Mouse (Mus musculus) kidney, postnatal 14 days (tissue): ENCODE measurements at regions not wholly inside any gene's neighbourhood (a gene's known extent, or its start where the extent isn't known, plus 50 kb on each side); places are given as distances from the start of the nearest gene placed in this dataset.

Source experiments
- DNase-seq: peaks from one replicate; pipeline ENCODE4 v3.0.0; 2022; ENCODE audit warnings: mixed read lengths

DNA sequence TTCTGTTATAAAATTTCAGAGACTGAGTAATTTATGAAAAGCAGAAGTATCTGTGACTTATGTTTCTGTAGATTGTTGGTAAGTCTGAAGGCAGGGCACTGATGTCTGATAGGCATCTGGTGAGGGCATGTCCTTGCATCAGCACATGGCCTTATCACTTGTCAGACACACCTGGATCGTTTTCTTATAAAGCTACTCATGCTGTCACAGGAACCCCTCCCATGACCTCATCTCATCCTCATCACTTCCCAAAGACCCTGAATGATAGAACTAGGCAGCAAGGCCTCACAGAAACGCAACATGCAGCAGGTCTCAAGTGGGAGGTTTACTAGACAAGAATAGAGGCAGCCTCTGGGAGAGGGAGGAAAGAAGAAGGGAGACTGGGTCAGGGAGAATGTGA is 107.0 kb upstream of the Sall1 start:
- no peak for DNase-seq

- DNase-seq, result peak; percentile 35
Observed at GRCm38 (mm10) chr8:89141529-89142235, 97.7 kb upstream of the Sall1 start.

DNA sequence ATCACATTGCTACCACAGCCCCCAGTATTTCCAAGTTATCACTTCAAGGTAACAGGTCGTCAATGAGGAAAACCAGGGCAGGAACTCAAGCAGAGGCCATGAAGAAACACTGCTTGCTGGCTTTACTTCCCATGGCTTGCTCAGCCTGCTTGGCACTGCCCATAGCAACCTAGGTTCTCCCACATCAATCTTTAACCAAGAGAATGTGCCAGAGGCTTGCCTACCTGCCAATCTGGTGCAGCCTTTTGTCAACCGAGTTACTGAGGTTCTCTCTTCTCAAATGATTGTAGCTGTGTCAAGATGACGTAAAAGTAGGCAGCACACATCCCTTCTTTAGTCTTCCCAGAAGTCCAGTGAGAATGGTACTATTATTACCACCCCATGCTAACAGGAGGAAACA is 95.9 kb upstream of the Sall1 start:
- DNase-seq, result no peak

- no peak for DNase-seq
Observed at GRCm38 (mm10) chr8:89138416-89139125, 94.6 kb upstream of the Sall1 start.

GRCm38 (mm10) chr8:89134581-89135484 is 90.9 kb upstream of the Sall1 start:
- no peak for DNase-seq

DNA sequence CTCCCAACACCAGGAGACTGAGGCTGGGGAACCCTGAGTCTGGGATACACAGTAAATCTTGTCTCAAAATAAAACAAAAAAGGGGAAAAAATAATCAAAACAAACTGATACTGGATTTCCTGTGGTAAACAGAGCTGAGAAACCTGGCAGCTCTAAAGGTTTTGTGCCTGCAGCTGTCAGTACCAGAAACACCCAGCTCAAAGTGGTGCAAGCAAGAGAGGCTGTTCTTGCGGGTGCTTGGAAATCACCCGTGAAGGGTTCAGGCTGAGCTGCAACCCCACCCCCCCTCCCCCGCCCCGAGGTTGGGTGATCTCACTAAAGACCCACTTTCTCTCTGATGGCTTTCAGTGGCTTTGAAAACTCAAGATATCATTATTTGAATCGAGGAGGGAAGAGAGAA is 90.1 kb upstream of the Sall1 start:
- no peak for DNase-seq

DNA sequence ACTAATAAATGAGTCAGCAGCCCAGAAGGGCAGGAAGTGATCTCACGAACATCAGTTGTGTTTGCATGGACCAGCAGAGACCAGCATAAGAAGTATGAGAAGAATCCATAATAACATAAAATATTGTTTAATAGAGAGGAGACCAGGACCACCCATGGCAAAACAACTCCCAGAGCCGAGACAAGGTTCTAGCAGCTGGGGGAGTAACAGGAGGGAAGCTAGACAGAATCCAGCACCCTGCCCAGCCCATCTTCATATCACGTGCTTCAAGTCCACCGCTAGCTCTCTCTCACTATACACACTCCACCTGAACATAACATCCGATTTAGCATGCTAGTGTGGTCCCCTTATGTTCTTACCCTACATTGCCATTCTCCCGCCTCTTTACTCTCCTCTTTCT is 77.1 kb upstream of the Sall1 start:
- DNase-seq, result no peak

- DNase-seq, result no peak
Observed at GRCm38 (mm10) chr8:89107895-89108660, 64.1 kb upstream of the Sall1 start.

- peak; percentile 18 for DNase-seq
Observed at GRCm38 (mm10) chr8:89106346-89106745, 62.4 kb upstream of the Sall1 start.

- no peak for DNase-seq
Observed at GRCm38 (mm10) chr8:89097396-89097795, 53.4 kb upstream of the Sall1 start.
